Mouse (Mus musculus) thymus, adult 2 months (tissue): ENCODE results near the gene Smoc2.

ENCODE experiments used
- CTCF ChIP-seq: fragments of 200-500 bp; IDR thresholded peaks from 2 replicates; pipeline ENCODE4 v1.5.1; 2012; ENCODE audit warnings: mild to moderate bottlenecking, control low read depth, low read length, moderate library complexity, borderline replicate concordance; ENCODE audit not compliant: control insufficient read depth, poor library complexity, insufficient read depth; ENCODE audit errors: extremely low read depth
- POLR2A ChIP-seq: fragments of 200-500 bp; IDR thresholded peaks from 2 replicates; pipeline ENCODE4 v1.6.1; 2012; ENCODE audit warnings: mild to moderate bottlenecking, low read length, control low read depth, moderate library complexity; ENCODE audit not compliant: control insufficient read depth, poor library complexity, insufficient read depth; ENCODE audit errors: extremely low read depth

GRCm38 (mm10) chr17:14279966-14280300, 627 bp downstream of the Smoc2 start:
- TF ChIP-seq POLR2A (no peak), CTCF (no peak)
